Mouse (Mus musculus) hindbrain, postnatal 0 days (tissue): ENCODE results near the gene Fam114a1. TPM values are rescaled to one million over a fixed set of nuclear protein-coding genes. Genes with fewer than 3 reads are reported as not detected.

Experiments used
- ATAC-seq: fragments of 200-750 bp; cut with Nextera tagmentation; 2 replicates; pipeline ENCODE4 v1.8.0; 2017; ENCODE audit warnings: mild to moderate bottlenecking, moderate TSS enrichment, moderate library complexity
- DNase-seq: peaks from one replicate; pipeline ENCODE4 v3.0.0-alpha.2; 2015; ENCODE audit warnings: low spot score
- H3K27ac ChIP-seq: fragments of 300-500 bp; sonication (generic); 2 replicates; pipeline ENCODE4 v1.5.1; 2014; ENCODE audit warnings: mild to moderate bottlenecking
- H3K27me3 ChIP-seq: fragments of 300-500 bp; sonication (generic); 2 replicates; pipeline ENCODE4 v1.6.1; 2014; ENCODE audit warnings: low read length, mixed read lengths; ENCODE audit not compliant: insufficient read depth
- H3K36me3 ChIP-seq: fragments of 300-500 bp; sonication (generic); 2 replicates; pipeline ENCODE4 v1.6.1; 2014; ENCODE audit warnings: low read length, mixed read lengths; ENCODE audit not compliant: insufficient read depth
- H3K4me1 ChIP-seq: fragments of 300-500 bp; sonication (generic); 2 replicates; pipeline ENCODE4 v1.6.1; 2014; ENCODE audit warnings: antibody characterized with exemption, low read length, mixed read lengths; ENCODE audit not compliant: insufficient read depth
- H3K4me2 ChIP-seq: fragments of 300-500 bp; sonication (generic); 2 replicates; pipeline ENCODE4 v1.6.1; 2014; ENCODE audit warnings: low read depth, mild to moderate bottlenecking, low read length, moderate library complexity, mixed read lengths
- H3K4me3 ChIP-seq: fragments of 300-500 bp; sonication (generic); 2 replicates; pipeline ENCODE4 v1.5.1; 2014; ENCODE audit warnings: low read length
- H3K9ac ChIP-seq: fragments of 300-500 bp; sonication (generic); replicated peaks from 2 replicates; pipeline ENCODE4 v1.6.1; 2014; ENCODE audit warnings: mild to moderate bottlenecking, low read length, moderate library complexity, mixed read lengths
- H3K9me3 ChIP-seq: fragments of 300-500 bp; sonication (generic); 2 replicates; pipeline ENCODE4 v1.6.1; 2016; ENCODE audit warnings: low read length, mixed read lengths
- CTCF ChIP-seq: IDR thresholded peaks from 2 replicates; pipeline ENCODE4 v1.5.1; 2016; ENCODE audit warnings: antibody characterized with exemption, control low read depth, low read depth
- WGBS: fragments of 180-500 bp; shearing (Covaris S2); extraction: QIAGEN DNeasy Blood & Tissue Kit; methylation state at CpG from one replicate; pipeline ENCODE4 v1.1.7; 2014; 5-methylcytosine and 5-hydroxymethylcytosine counted together
- polyA plus RNA-seq: library from polyadenylated mRNA; unstranded; fragments of >200 nt; fragmentation: Nextera tagmentation; extraction: Ambion mirVana; gene quantifications from 2 replicates; pipeline ENCODE4 v1.2.1, GENCODE M21; 2015
- total RNA-seq: library from RNA; depleted of rRNA; stranded (reverse); fragments of >200 nt; gene quantifications from 2 replicates; pipeline ENCODE4 v1.2.3, GENCODE M21; 2014

Fam114a1 gene
- total and polyA plus RNA-seq, 2 experiments from 2014 or later: 3.9 to 7.3 TPM

GRCm38 (mm10) chr5:65003946-65004535 is 34.2 kb downstream of the Fam114a1 start:
- Histone ChIP-seq H3K9me3 (no peaks in the 10 kb centered on the region), H3K4me2 (no peak overlapping the region), H3K36me3 (no peaks in the 10 kb centered on the region), H3K4me3 (no peak overlapping the region), H3K27me3 (no peaks in the 10 kb centered on the region), H3K9ac (no peak overlapping the region), H3K4me1 (peaks cover 3% of the 10 kb centered on the region), H3K27ac (no peak overlapping the region)
- DNase-seq: no peak
- ATAC-seq: no peak
- WGBS: 64% methylated on average over 7 of the region's 7 CpGs
- no peak for TF ChIP-seq CTCF

- no peak overlapping the region for H3K9ac ChIP-seq
- H3K27me3 ChIP-seq: no peaks in the 10 kb centered on the region
- TF ChIP-seq CTCF: no peak
- ATAC-seq (no peak), DNase-seq (no peak)
- 92% methylated on average over 4 of the region's 4 CpGs for WGBS
- no peak overlapping the region for H3K4me2 ChIP-seq
- no peaks in the 10 kb centered on the region for H3K9me3 ChIP-seq
- 0 out of 2 replicates have a peak overlapping the region, but pooled peaks have one; percentile 16 for H3K27ac ChIP-seq
- H3K4me3 ChIP-seq: no peak overlapping the region
- H3K4me1 ChIP-seq: peaks cover 3% of the 10 kb centered on the region
- H3K36me3 ChIP-seq: no peaks in the 10 kb centered on the region
These were observed 35.4 kb downstream of the Fam114a1 start for GRCm38 (mm10) chr5:65005251-65005650.

- H3K9me3 ChIP-seq: no peaks in the 10 kb centered on the region
- H3K27me3 ChIP-seq: no peaks in the 10 kb centered on the region
- WGBS: 46% methylated on average over 4 of the region's 4 CpGs
- H3K9ac ChIP-seq: no peak overlapping the region
- no peak overlapping the region for H3K4me3 ChIP-seq
- peaks cover 3% of the 10 kb centered on the region for H3K4me1 ChIP-seq
- H3K4me2 ChIP-seq: no peak overlapping the region
- DNase-seq: peak; percentile 52
- no peaks in the 10 kb centered on the region for H3K36me3 ChIP-seq
- H3K27ac ChIP-seq: peak overlapping the region; percentile 16; the same call in 1 of the 2 replicates
- peak; percentile 44 for TF ChIP-seq CTCF
- ATAC-seq: peak; percentile 51; the same call in 1 of the 2 replicates
These were observed 36.2 kb downstream of the Fam114a1 start for GRCm38 (mm10) chr5:65006011-65006491.

- Histone ChIP-seq H3K9ac (no peak overlapping the region), H3K27me3 (no peaks in the 10 kb centered on the region), H3K27ac (no peak overlapping the region), H3K9me3 (no peaks in the 10 kb centered on the region), H3K36me3 (no peaks in the 10 kb centered on the region), H3K4me1 (no peaks in the 10 kb centered on the region), H3K4me3 (no peak overlapping the region), H3K4me2 (no peak overlapping the region)
- DNase-seq: no peak
- no peak for TF ChIP-seq CTCF
- no peak for ATAC-seq
- 81% methylated on average over 7 of the region's 7 CpGs for WGBS
These were observed 42.2 kb downstream of the Fam114a1 start for GRCm38 (mm10) chr5:65011901-65012573.

GRCm38 (mm10) chr5:65015508-65015907 is 45.6 kb downstream of the Fam114a1 start:
- H3K27ac ChIP-seq: no peak overlapping the region
- no peak for DNase-seq
- H3K9ac ChIP-seq: no peak overlapping the region
- no peak overlapping the region for H3K4me2 ChIP-seq
- no peaks in the 10 kb centered on the region for H3K9me3 ChIP-seq
- no peak overlapping the region for H3K4me3 ChIP-seq
- H3K36me3 ChIP-seq: no peaks in the 10 kb centered on the region
- no peak for ATAC-seq
- H3K27me3 ChIP-seq: no peaks in the 10 kb centered on the region
- 94% methylated on average over 3 of the region's 3 CpGs for WGBS
- H3K4me1 ChIP-seq: peaks cover 7% of the 10 kb centered on the region; the same call in 1 of the 2 replicates
- no peak for TF ChIP-seq CTCF

GRCm38 (mm10) chr5:65019109-65019508 is 49.2 kb downstream of the Fam114a1 start:
- H3K27ac ChIP-seq: peak overlapping the region; percentile 56; the same call in 1 of the 2 replicates
- TF ChIP-seq CTCF: no peak

More at GRCm38 (mm10) chr5:65019109-65019508, 49.2 kb downstream of the Fam114a1 start:
- Histone ChIP-seq H3K4me3 (no peak overlapping the region), H3K4me1 (peaks cover 7% of the 10 kb centered on the region; the same call in 1 of the 2 replicates), H3K4me2 (no peak overlapping the region), H3K36me3 (no peaks in the 10 kb centered on the region), H3K27me3 (no peaks in the 10 kb centered on the region), H3K9me3 (no peaks in the 10 kb centered on the region), H3K9ac (no peak overlapping the region)
- no peak for ATAC-seq
- DNase-seq: no peak
- 69% methylated on average over 8 of the region's 8 CpGs for WGBS
